Mouse (Mus musculus) adrenal gland, postnatal 36 days (tissue): ENCODE measurements around the gene Ccl28. TPM values are rescaled to one million over a fixed set of nuclear protein-coding genes. Genes with fewer than 3 reads are reported as not detected.
A peak's percentile ranks its signal among the peaks of the same experiment; 100 is the strongest.
"Not testable (repeated sequence)": the region's sequence is repeated elsewhere in the genome, so short reads cannot be mapped to it uniquely, and the experiment has no call there.

ENCODE experiments used
- DNase-seq, 2 experiments: peaks; one replicate each; pipeline ENCODE4 v3.0.0; 2021; ENCODE audit warnings: mixed read lengths in 1 of 2
- total RNA-seq, 2 experiments: library from RNA; stranded (reverse); gene quantifications; 2 replicates each; pipeline ENCODE4 v1.2.3; 2021

Gene Ccl28
- total RNA-seq, 2 experiments from 2014 or later: 0.17 to 0.56 TPM

- DNase-seq: no peak
Observed at GRCm38 (mm10) chr13:119648891-119649698, 25.5 kb downstream of the Ccl28 start.

DNA sequence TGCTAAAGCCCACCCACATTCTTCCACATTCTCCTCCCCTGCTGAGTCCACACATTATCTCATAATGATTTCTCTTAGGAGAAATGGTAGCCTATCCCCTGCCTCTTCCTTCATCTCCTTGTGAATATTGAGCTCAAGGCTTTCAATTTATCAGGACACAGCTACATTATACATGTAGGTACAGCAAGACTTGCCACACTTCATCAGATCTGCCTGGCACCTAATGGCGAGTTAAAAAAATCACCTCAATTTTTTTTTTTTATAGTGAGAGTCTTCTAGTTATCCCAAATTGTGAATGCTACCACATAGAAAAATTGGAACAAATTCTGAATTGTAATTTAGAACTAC, 26.1 kb downstream of the Ccl28 start:
- DNase-seq: no peak

- no peak for DNase-seq
Observed at GRCm38 (mm10) chr13:119654734-119655133, 31.1 kb downstream of the Ccl28 start.

- DNase-seq: no peak
Observed at GRCm38 (mm10) chr13:119656246-119656645, 32.6 kb downstream of the Ccl28 start.

GRCm38 (mm10) chr13:119656846-119657416, 33.3 kb downstream of the Ccl28 start:
- DNase-seq: peak; percentile 40 to 46

- peak; percentile 26 to 33 for DNase-seq
Observed at GRCm38 (mm10) chr13:119661420-119661819, 37.8 kb downstream of the Ccl28 start.

GRCm38 (mm10) chr13:119678794-119679193, 55.2 kb downstream of the Ccl28 start:
- no peak for DNase-seq

DNA sequence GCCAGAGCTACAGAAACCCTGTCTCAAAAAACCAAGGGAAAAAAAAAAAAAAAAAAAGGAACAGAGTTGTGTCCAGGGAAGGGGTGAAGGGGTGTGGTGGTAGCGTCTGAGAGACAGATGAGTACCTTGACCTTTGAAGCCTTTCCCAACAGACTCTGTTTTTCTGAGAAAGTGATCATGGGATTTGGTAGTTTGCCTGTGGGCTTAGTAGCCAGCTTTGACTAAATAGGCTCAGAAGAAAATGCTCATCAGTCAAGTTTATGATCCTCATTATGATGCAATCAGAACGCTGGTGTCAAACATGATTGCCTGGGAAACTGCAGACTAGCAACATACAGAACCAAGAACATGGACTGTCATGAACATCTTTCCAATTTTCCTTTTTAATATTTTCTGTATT, 56.1 kb downstream of the Ccl28 start:
- no peak for DNase-seq

- no peak for DNase-seq
Observed at GRCm38 (mm10) chr13:119681161-119681560, 57.5 kb downstream of the Ccl28 start.

DNA sequence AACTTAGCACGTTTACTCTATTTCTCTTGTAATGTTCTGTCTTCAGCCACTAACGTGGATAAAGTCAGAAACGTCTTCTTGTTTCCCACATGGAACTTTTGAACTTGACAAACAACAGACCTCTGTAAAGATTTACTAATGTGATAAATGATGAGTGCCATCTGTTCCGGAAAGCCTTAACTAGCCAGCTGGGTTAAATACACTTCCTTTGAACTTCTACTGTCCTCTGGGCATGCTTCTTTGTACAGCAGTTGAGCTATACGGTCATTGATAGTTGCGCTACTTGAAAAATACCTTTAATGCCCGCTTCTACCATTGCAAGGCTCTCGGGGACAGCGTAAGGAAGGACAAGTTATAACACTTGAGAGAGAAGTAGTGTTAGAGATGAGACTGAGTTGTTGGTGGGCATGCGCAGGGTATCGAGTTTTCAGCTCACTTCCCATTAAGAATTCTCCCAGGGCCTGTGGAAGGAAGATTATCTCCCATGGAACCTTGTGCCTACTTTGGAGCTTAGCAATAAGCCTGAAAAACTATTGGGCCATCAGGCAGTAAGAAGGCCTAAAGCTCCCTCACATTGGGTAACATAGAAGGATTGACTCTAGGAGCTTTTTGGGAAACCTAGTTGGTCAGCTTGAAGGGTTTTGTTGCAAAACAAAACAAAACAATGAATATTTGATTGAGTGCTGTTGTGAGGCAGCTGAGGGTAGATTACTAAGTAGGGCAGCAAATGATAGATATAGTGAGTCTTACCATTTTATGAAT, 61.0 kb downstream of the Ccl28 start:
- DNase-seq: no peak

- DNase-seq: no peak
Observed at GRCm38 (mm10) chr13:119689709-119690038, 66.1 kb downstream of the Ccl28 start.

- peak; percentile 99 for DNase-seq
Observed at GRCm38 (mm10) chr13:119690039-119690728, 66.6 kb downstream of the Ccl28 start, which contains the start of gene Hmgcs1. Gene Hmgcs1, plus strand, starts transcription at chr13:119690379.

DNA sequence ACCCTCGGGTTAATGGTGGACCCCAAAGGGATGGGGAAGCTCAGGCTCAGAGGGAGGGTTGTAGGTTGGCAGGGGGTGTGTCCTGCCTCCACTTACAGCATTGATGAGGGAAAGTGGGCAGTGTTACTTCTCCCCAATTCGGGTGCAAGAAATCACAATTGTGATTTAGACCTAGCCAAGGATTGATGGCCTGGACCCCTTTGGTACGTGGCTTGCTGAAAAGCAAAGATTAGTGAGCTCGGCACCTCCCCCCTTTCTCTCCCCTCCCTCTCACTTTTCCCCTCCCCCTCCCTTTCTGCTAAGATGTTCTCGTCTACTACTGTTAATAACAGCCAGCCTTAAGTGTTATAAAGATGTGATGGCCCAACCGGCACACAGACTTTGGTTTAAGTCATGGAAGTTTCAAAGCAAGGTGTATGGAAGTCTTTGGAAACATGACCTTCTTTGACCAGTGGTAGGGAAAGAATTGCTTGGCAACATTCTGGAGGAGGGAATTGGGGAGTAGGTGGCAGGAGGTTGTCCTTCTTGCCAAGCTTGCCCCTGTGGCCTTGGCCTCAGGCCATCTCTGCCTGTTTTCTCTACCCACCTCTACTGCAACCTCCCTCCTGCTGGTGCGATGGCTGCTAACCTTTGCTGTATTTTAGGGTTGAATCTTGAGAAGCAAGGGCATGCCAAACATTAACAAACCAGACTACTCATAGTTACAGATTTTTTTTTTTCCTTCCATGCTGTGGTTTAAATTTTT, 67.4 kb downstream of the Ccl28 start:
- DNase-seq: peak; percentile 53 to 64

DNA sequence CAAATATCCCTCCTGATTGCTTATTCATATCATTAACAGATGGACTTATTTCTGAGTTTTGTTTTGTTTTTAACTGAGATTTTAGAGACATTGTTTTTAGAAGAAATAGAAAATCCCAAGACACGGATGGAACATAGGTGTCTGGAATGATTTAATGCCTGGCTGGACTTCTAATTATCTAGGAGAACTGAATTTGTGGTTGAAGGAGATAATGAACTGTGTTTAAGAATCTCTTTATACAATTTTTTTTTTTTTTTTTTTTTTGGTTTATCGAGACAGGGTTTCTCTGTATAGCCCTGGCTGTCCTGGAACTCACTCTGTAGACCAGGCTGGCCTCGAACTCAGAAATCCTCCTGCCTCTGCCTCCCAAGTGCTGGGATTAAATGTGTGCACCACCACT, 68.3 kb downstream of the Ccl28 start:
- not testable (repeated sequence) for DNase-seq

DNA sequence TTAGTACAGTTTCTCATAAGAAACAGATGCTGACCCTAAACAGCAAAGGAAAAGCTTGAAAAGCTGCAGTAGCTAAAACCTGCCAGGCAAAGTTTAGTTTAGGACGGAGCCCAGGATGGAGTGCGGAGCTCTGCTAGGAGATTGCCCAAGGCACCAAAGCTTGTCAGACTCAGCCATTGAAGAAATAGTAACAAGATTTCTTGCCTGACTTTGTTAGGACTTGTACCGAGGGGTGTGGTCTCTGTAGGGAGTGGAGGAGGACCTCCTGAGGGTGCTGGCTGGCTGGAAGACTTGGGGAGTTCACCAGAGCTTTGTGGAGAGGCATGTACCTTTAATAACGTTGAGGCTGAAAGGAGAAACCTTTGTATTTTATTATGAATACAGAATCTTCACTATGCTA, 72.1 kb downstream of the Ccl28 start:
- DNase-seq: no peak

DNA sequence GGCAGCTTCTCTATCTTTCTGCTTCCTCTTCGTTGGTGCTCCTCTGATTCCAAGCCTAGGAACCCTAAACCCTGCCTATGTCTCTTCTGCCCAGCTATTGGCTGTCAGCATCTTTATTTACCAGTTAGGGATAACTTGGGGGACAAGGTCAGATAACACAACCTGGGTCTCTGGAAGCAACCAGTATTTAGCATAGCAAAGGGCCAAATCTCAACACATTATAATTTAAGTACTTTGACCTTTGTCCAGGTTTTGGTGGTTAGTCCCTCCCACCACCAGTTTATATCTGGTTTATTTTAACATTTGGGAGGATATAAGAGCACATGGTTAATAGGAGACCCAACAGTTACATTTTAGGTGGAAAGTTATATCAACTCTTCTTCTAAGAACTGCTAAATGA, 72.9 kb downstream of the Ccl28 start:
- no peak for DNase-seq

DNA sequence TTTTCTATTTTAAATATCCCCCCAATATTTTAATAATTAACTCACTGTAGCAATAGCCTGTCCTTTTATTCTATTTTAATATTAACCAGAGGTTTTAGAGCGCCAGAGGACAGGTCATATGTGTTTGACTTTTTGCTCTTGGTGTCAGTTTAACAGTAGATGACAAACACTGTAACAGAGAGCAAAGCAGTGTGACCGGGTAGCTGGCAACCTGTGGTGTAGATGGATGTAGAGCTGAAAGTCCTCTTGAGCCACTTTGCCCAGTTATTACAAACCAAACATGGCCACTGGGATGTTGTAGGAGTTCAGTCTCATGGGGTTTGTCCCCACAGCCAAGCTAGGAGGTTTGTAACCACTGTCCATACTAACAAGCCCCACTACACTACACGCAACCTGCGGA, 74.8 kb downstream of the Ccl28 start:
- DNase-seq: no peak
